30 mouse cellular contexts compared by ENCODE assay signal in the genomic region with DNA sequence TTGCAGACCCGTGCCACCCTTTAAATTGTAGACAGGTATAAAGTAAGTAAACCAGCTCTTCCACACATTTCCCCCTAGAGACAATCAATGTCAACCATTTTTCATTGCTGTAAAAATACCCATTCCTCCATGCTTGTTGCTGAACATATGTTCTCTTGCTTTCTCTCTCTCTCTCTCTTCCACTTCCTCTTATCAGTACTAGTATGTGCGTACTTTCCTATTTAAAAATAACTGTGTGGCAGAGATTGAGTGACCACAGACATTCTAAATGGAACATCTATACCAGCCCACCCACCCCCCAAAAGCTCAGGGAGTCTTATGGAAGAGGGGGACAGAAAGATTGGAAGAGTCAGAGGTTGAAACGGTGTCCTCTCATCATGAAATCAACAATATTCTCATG. TPM values are rescaled to one million over a fixed set of nuclear protein-coding genes. Genes with fewer than 3 reads are reported as not detected.
DNase-seq lines count a peak whose midpoint lies in the region; ATAC-seq and TF ChIP-seq lines count a peak whose summit lies in the region.
"Had no signal": no experiment of that assay in that cellular context is flagged by ENCODE, and none has a peak within 500 bp of the region (broad histone marks: within the 10 kb centered on the region; RNA-seq: fewer than 3 reads in every experiment).

No protein-coding gene starts in this region.

- WGBS in heart, embryonic 10.5 days = 66% methylated on average over 3 of the region's 3 CpGs
- 56% methylated on average over 3 of the region's 3 CpGs for WGBS in heart, embryonic 15.5 days

- intact Hi-C loops in heart, postnatal 25 days (cut with DNase I) = no loop called here

- H3K4me1 ChIP-seq in heart, embryonic 10.5 days = peaks cover 13% of the 10 kb centered on the region; the same call in 1 of the 2 replicates
- peaks cover 12% of the 10 kb centered on the region for H3K4me1 ChIP-seq in heart, embryonic 15.5 days (replicated peaks)
- H3K4me1 ChIP-seq: embryonic facial prominence, embryonic 10.5 days; embryonic facial prominence, embryonic 13.5 days; forebrain, embryonic 13.5 days; hindbrain, embryonic 10.5 days; hindbrain, embryonic 13.5 days; intestine, embryonic 15.5 days; kidney, embryonic 15.5 days had no signal

- H3K9me3 ChIP-seq in heart, embryonic 10.5 days = no peaks in the 10 kb centered on the region
- no peaks in the 10 kb centered on the region for H3K9me3 ChIP-seq in heart, embryonic 15.5 days (replicated peaks)
- H3K9me3 ChIP-seq: embryonic facial prominence, embryonic 10.5 days; embryonic facial prominence, embryonic 13.5 days; forebrain, embryonic 13.5 days; hindbrain, embryonic 10.5 days; intestine, embryonic 15.5 days; kidney, embryonic 15.5 days had no signal

- TF ChIP-seq CTCF in layer of hippocampus, adult 2 months (conservative IDR thresholded peaks at IDR 0.05) = no peak

- H3K36me3 ChIP-seq in heart, embryonic 10.5 days = peaks cover 10% of the 10 kb centered on the region; the same call in 1 of the 2 replicates
- no peaks in the 10 kb centered on the region for H3K36me3 ChIP-seq in heart, embryonic 15.5 days
- H3K36me3 ChIP-seq in splenic B cell, adult 2 months (ENCODE audit: control insufficient read depth, insufficient read depth, low read length, poor library complexity, severe bottlenecking) = no peaks in the 10 kb centered on the region
- H3K36me3 ChIP-seq: embryonic facial prominence, embryonic 10.5 days; embryonic facial prominence, embryonic 13.5 days; hindbrain, embryonic 10.5 days; hindbrain, embryonic 13.5 days; intestine, embryonic 15.5 days; kidney, embryonic 15.5 days had no signal

- 0 out of 2 replicates have a peak overlapping the region, but pooled peaks have one; percentile 4 for H3K4me2 ChIP-seq in heart, embryonic 15.5 days
- H3K4me2 ChIP-seq: embryonic facial prominence, embryonic 13.5 days; forebrain, embryonic 13.5 days; hindbrain, embryonic 13.5 days; intestine, embryonic 15.5 days; kidney, embryonic 15.5 days had no signal

- ATAC-seq in heart, embryonic 15.5 days (replicated peaks; ENCODE audit: insufficient number of reproducible peaks, insufficient read depth, low FRiP score, low read depth) = no peak
- ATAC-seq: CD4-positive, CD25-positive, alpha-beta regulatory T cell, adult 4 months; forebrain, embryonic 13.5 days; forebrain, embryonic 16.5 days; hindbrain, embryonic 16.5 days; intestine, embryonic 15.5 days; Patski had no signal

- H3K4me3 ChIP-seq in heart, embryonic 10.5 days = no peak overlapping the region
- no peak overlapping the region for H3K4me3 ChIP-seq in heart, embryonic 15.5 days
- H3K4me3 ChIP-seq in layer of hippocampus, adult 2 months = no peak overlapping the region
- H3K4me3 ChIP-seq: embryonic facial prominence, embryonic 10.5 days; embryonic facial prominence, embryonic 13.5 days; erythroblast, embryonic 14.5 days; forebrain, embryonic 13.5 days; hindbrain, embryonic 10.5 days; hindbrain, embryonic 13.5 days; intestine, embryonic 15.5 days; kidney, embryonic 15.5 days had no signal

- H3K9ac ChIP-seq in heart, embryonic 15.5 days = no peak overlapping the region
- H3K9ac ChIP-seq: embryonic facial prominence, embryonic 13.5 days; forebrain, embryonic 13.5 days; hindbrain, embryonic 13.5 days; intestine, embryonic 15.5 days; kidney, embryonic 15.5 days had no signal

- H3K27ac ChIP-seq in heart, embryonic 10.5 days = 0 out of 2 replicates have a peak overlapping the region, but pooled peaks have one; percentile 22
- H3K27ac ChIP-seq in heart, embryonic 15.5 days = peak overlapping the region; percentile 51
- peak overlapping the region; percentile 36; the same call in 1 of the 2 replicates for H3K27ac ChIP-seq in layer of hippocampus, adult 2 months
- H3K27ac ChIP-seq: embryonic facial prominence, embryonic 10.5 days; embryonic facial prominence, embryonic 13.5 days; forebrain, embryonic 13.5 days; hindbrain, embryonic 10.5 days; hindbrain, embryonic 13.5 days; intestine, embryonic 15.5 days; kidney, embryonic 15.5 days had no signal

- no peaks in the 10 kb centered on the region for H3K27me3 ChIP-seq in heart, embryonic 10.5 days (ENCODE audit: insufficient read depth, poor library complexity, severe bottlenecking)
- no peaks in the 10 kb centered on the region for H3K27me3 ChIP-seq in heart, embryonic 15.5 days
- H3K27me3 ChIP-seq in splenic B cell, adult 2 months (ENCODE audit: control insufficient read depth, insufficient read depth, low read length, poor library complexity, severe bottlenecking) = no peaks in the 10 kb centered on the region
- H3K27me3 ChIP-seq: embryonic facial prominence, embryonic 13.5 days; forebrain, embryonic 13.5 days; hindbrain, embryonic 13.5 days; intestine, embryonic 15.5 days; kidney, embryonic 15.5 days had no signal

- no peak for DNase-seq in heart, embryonic 10.5 days (ENCODE audit: low spot score)
- no peak for DNase-seq in heart, adult 18-20 months
- DNase-seq in heart, postnatal 25 days (ENCODE audit: low spot score) = no peak
- no peak for DNase-seq in layer of hippocampus, adult 2 months (ENCODE audit: low spot score in 2 of 2)
- DNase-seq in layer of hippocampus, adult 9-11 months = no peak
- peak; percentile 20 for DNase-seq in splenic B cell, adult 2 months (ENCODE audit: low read depth, low spot score)
- DNase-seq in urinary bladder, postnatal 10 days (ENCODE audit: low spot score) = no peak
- DNase-seq: adrenal gland, postnatal 10 days; cerebellum, adult 11 months; cerebellum, adult 2 months; cerebellum, adult 9-11 months; cerebellum, postnatal 25 days; gastrocnemius, postnatal 10 days; gastrocnemius, postnatal 36 days; heart, postnatal 10 days; kidney, adult 11 months; kidney, adult 8-10 months had no signal

RNA-seq across cellular contexts. Expression of gene Fam122a, which starts 32.8 kb away (rescaled TPM):
- polyA plus RNA-seq in heart, embryonic 10.5 days (2016; fragmentation: Nextera tagmentation; extraction: Ambion mirVana) = 44.5 and 50.9 TPM in 2 replicates
- 10 to 100 TPM; 26.3 to 27.6 TPM for total RNA-seq in heart, adult 18-20 months (2021)
- polyA plus RNA-seq in heart, embryonic 15.5 days (2015; fragmentation: Nextera tagmentation; extraction: Ambion mirVana) = 43.2 and 45.5 TPM in 2 replicates
- 10 to 100 TPM; 19.9 to 20.9 TPM for total RNA-seq in heart, postnatal 25 days (2021)
- total RNA-seq in layer of hippocampus, adult 2 months (2021) = 10 to 100 TPM; 33.9 to 34.6 TPM
